9 mouse cellular contexts compared by ENCODE assay signal in genomic region chr17:43629026-43629495, GRCm38 (mm10). TPM values are rescaled to one million over a fixed set of nuclear protein-coding genes. Genes with fewer than 3 reads are reported as not detected.
A peak's percentile ranks its signal among the peaks of the same experiment; 100 is the strongest.
DNase-seq lines count a peak whose midpoint lies in the region; ATAC-seq lines count a peak whose summit lies in the region.
"Had no signal": no experiment of that assay in that cellular context is flagged by ENCODE, and none has a peak within 500 bp of the region (broad histone marks: within the 10 kb centered on the region; RNA-seq: fewer than 3 reads in every experiment).

No protein-coding gene starts in this region.

- H3K4me2 ChIP-seq in heart, embryonic 16.5 days (ENCODE audit: low read depth, low read length), result peak overlapping the region; percentile 71
- peak overlapping the region; percentile 79 for H3K4me2 ChIP-seq in embryonic facial prominence, embryonic 14.5 days (ENCODE audit: low read depth, low read length)
- peak overlapping the region; percentile 62 for H3K4me2 ChIP-seq in intestine, embryonic 14.5 days (ENCODE audit: low read length)
- H3K4me2 ChIP-seq in midbrain, embryonic 16.5 days (ENCODE audit: low read length), result peak overlapping the region; percentile 87

- H3K9ac ChIP-seq in heart, embryonic 16.5 days (ENCODE audit: low read length), result no peak overlapping the region
- peak overlapping the region; percentile 52; the same call in 1 of the 2 replicates for H3K9ac ChIP-seq in embryonic facial prominence, embryonic 14.5 days (ENCODE audit: low read depth, low read length)
- no peak overlapping the region for H3K9ac ChIP-seq in intestine, embryonic 14.5 days (ENCODE audit: low read length)
- peak overlapping the region; percentile 72 for H3K9ac ChIP-seq in midbrain, embryonic 16.5 days (ENCODE audit: low read depth, low read length)

- H3K27ac ChIP-seq in heart, embryonic 16.5 days (ENCODE audit: low read length), result no peak overlapping the region
- no peak overlapping the region for H3K27ac ChIP-seq in embryonic facial prominence, embryonic 14.5 days (replicated peaks; ENCODE audit: low read depth, low read length)
- no peak overlapping the region for H3K27ac ChIP-seq in intestine, embryonic 14.5 days (ENCODE audit: low read depth)
- H3K27ac ChIP-seq in midbrain, embryonic 16.5 days (ENCODE audit: low read length), result no peak overlapping the region

- H3K4me3 ChIP-seq in heart, embryonic 16.5 days (ENCODE audit: low read length), result peak overlapping the region; percentile 49
- peak overlapping the region; percentile 46 for H3K4me3 ChIP-seq in embryonic facial prominence, embryonic 14.5 days (ENCODE audit: low read depth, low read length)
- H3K4me3 ChIP-seq in intestine, embryonic 14.5 days (ENCODE audit: low read depth, low read length), result peak overlapping the region; percentile 36
- peak overlapping the region; percentile 52 for H3K4me3 ChIP-seq in midbrain, embryonic 16.5 days (ENCODE audit: low read depth, low read length)
- H3K4me3 ChIP-seq: erythroblast, embryonic 14.5 days had no signal

- H3K27me3 ChIP-seq in heart, embryonic 16.5 days (ENCODE audit: control insufficient read depth, insufficient read depth, low read length), result peaks cover 36% of the 10 kb centered on the region
- peaks cover 38% of the 10 kb centered on the region for H3K27me3 ChIP-seq in embryonic facial prominence, embryonic 14.5 days (replicated peaks; ENCODE audit: control insufficient read depth, insufficient read depth, low read length)
- peaks cover 38% of the 10 kb centered on the region for H3K27me3 ChIP-seq in intestine, embryonic 14.5 days (replicated peaks; ENCODE audit: control insufficient read depth, insufficient read depth, low read length)
- peaks cover 26% of the 10 kb centered on the region for H3K27me3 ChIP-seq in midbrain, embryonic 16.5 days (ENCODE audit: control insufficient read depth, insufficient read depth, low read depth, low read length)

- WGBS in heart, embryonic 16.5 days, result 24% methylated on average over 24 of the region's 24 CpGs
- 18% methylated on average over 24 of the region's 24 CpGs for WGBS in embryonic facial prominence, embryonic 14.5 days
- WGBS in intestine, embryonic 14.5 days, result 23% methylated on average over 24 of the region's 24 CpGs
- 22% methylated on average over 24 of the region's 24 CpGs for WGBS in midbrain, embryonic 16.5 days

- peaks cover 10% of the 10 kb centered on the region for H3K4me1 ChIP-seq in heart, embryonic 16.5 days (ENCODE audit: control insufficient read depth, insufficient read depth, low read length)
- H3K4me1 ChIP-seq in embryonic facial prominence, embryonic 14.5 days (ENCODE audit: control insufficient read depth, insufficient read depth, low read length), result peaks cover 6% of the 10 kb centered on the region; the same call in 1 of the 2 replicates
- peaks cover 7% of the 10 kb centered on the region; the same call in 1 of the 2 replicates for H3K4me1 ChIP-seq in intestine, embryonic 14.5 days (replicated peaks; ENCODE audit: control insufficient read depth, insufficient read depth, low read length)
- H3K4me1 ChIP-seq in midbrain, embryonic 16.5 days (ENCODE audit: control insufficient read depth, insufficient read depth, low read length), result peaks cover 6% of the 10 kb centered on the region

- H3K36me3 ChIP-seq in heart, embryonic 16.5 days (ENCODE audit: control insufficient read depth, insufficient read depth), result no peaks in the 10 kb centered on the region
- no peaks in the 10 kb centered on the region for H3K36me3 ChIP-seq in embryonic facial prominence, embryonic 14.5 days (ENCODE audit: control insufficient read depth, insufficient read depth, low read length)
- no peaks in the 10 kb centered on the region for H3K36me3 ChIP-seq in intestine, embryonic 14.5 days (ENCODE audit: control insufficient read depth, insufficient read depth, low read length)
- no peaks in the 10 kb centered on the region for H3K36me3 ChIP-seq in midbrain, embryonic 16.5 days (ENCODE audit: control insufficient read depth, insufficient read depth, low read length)

- intact Hi-C loops in heart, postnatal 36 days (cut with DNase I), result no loop called here

- ATAC-seq in heart, embryonic 16.5 days (replicated peaks; ENCODE audit: extremely low read depth, insufficient read depth, low FRiP score), result no peak
- no peak for ATAC-seq in embryonic facial prominence, embryonic 14.5 days (ENCODE audit: low read depth)
- no peak for ATAC-seq in intestine, embryonic 14.5 days (replicated peaks; ENCODE audit: low FRiP score, low TSS enrichment, low read depth)
- peak; percentile 22 for ATAC-seq in midbrain, embryonic 16.5 days

- no peak for DNase-seq in heart, postnatal 36 days
- no peak for DNase-seq in embryonic facial prominence, embryonic 14.5 days (ENCODE audit: low spot score)
- peak; percentile 58 for DNase-seq in intestine, embryonic 14.5 days (ENCODE audit: low spot score)
- DNase-seq in embryo, embryonic 11 days, result no peak
- DNase-seq in right cerebral cortex, adult 18-20 months, result no peak
- DNase-seq in adrenal gland, postnatal 25 days, result no peak

- H3K9me3 ChIP-seq in heart, embryonic 16.5 days (replicated peaks; ENCODE audit: control insufficient read depth, low read length), result 0 out of 2 replicates have a peak, but pooled peaks cover 3% of the 10 kb centered on the region
- peaks cover 17% of the 10 kb centered on the region; the same call in 1 of the 2 replicates for H3K9me3 ChIP-seq in embryonic facial prominence, embryonic 14.5 days (ENCODE audit: control insufficient read depth, low read length)
- H3K9me3 ChIP-seq in intestine, embryonic 14.5 days (ENCODE audit: control insufficient read depth, low read length), result 0 out of 2 replicates have a peak, but pooled peaks cover 3% of the 10 kb centered on the region
- peaks cover 6% of the 10 kb centered on the region for H3K9me3 ChIP-seq in midbrain, embryonic 16.5 days (replicated peaks; ENCODE audit: control insufficient read depth, low read length, poor library complexity, severe bottlenecking)

RNA-seq across cellular contexts. Expression of gene Tdrd6, which starts 1.0 kb away (rescaled TPM):
- 0.03 TPM in 1 of 2 replicates, not detected in the other for polyA plus RNA-seq in heart, embryonic 16.5 days (2015; fragmentation: Nextera tagmentation; extraction: Ambion mirVana)
- not detected for total RNA-seq in heart, postnatal 36 days (2021)
- polyA plus RNA-seq in embryonic facial prominence, embryonic 14.5 days (2014; fragmentation: Nextera tagmentation; extraction: Ambion mirVana), result 0.04 TPM in 1 of 2 replicates, not detected in the other
- polyA plus RNA-seq in intestine, embryonic 14.5 days (2014; fragmentation: Nextera tagmentation; extraction: Ambion mirVana), result 0.15 and 0.17 TPM in 2 replicates
- 0.52 and 1.5 TPM in 2 replicates for polyA plus RNA-seq in midbrain, embryonic 16.5 days (2015; fragmentation: Nextera tagmentation; extraction: Ambion mirVana)
- total RNA-seq in adrenal gland, postnatal 25 days (2021), result not detected in 2 replicates
- polyA plus RNA-seq: erythroblast, embryonic 14.5 days had no signal

RNA-seq across cellular contexts. Expression of gene Slc25a27, which starts 38.0 kb away (rescaled TPM):
- polyA plus RNA-seq in heart, embryonic 16.5 days (2015; fragmentation: Nextera tagmentation; extraction: Ambion mirVana), result 18.7 and 20.7 TPM in 2 replicates
- 1 to 10 TPM; 3.0 to 3.4 TPM for total RNA-seq in heart, postnatal 36 days (2021)
- polyA plus RNA-seq in embryonic facial prominence, embryonic 14.5 days (2014; fragmentation: Nextera tagmentation; extraction: Ambion mirVana), result 14.8 and 18.1 TPM in 2 replicates
- polyA plus RNA-seq in intestine, embryonic 14.5 days (2014; fragmentation: Nextera tagmentation; extraction: Ambion mirVana), result 14.0 and 19.8 TPM in 2 replicates
- polyA plus RNA-seq in midbrain, embryonic 16.5 days (2015; fragmentation: Nextera tagmentation; extraction: Ambion mirVana), result 123 and 129 TPM in 2 replicates
- total RNA-seq in adrenal gland, postnatal 25 days (2021), result 6.3 and 6.6 TPM in 2 replicates
- polyA plus RNA-seq: erythroblast, embryonic 14.5 days had no signal

RNA-seq across cellular contexts. Expression of gene Cyp39a1, which starts 38.2 kb away (rescaled TPM):
- 60.6 and 63.7 TPM in 2 replicates for polyA plus RNA-seq in heart, embryonic 16.5 days (2015; fragmentation: Nextera tagmentation; extraction: Ambion mirVana)
- total RNA-seq in heart, postnatal 36 days (2021), result 1 to 10 TPM; 6.7 TPM
- 19.6 and 23.3 TPM in 2 replicates for polyA plus RNA-seq in embryonic facial prominence, embryonic 14.5 days (2014; fragmentation: Nextera tagmentation; extraction: Ambion mirVana)
- polyA plus RNA-seq in intestine, embryonic 14.5 days (2014; fragmentation: Nextera tagmentation; extraction: Ambion mirVana), result 17.0 TPM in 2 replicates
- polyA plus RNA-seq in midbrain, embryonic 16.5 days (2015; fragmentation: Nextera tagmentation; extraction: Ambion mirVana), result 7.6 and 8.6 TPM in 2 replicates
- 4.2 and 5.1 TPM in 2 replicates for total RNA-seq in adrenal gland, postnatal 25 days (2021)
- polyA plus RNA-seq: erythroblast, embryonic 14.5 days had no signal

Comparison
In these comparisons a context has a peak if more than half of its experiments do, and no peak if none do; other contexts are left out.
1. H3K9ac ChIP-seq: peak in embryonic facial prominence, embryonic 14.5 days (single experiment) and midbrain, embryonic 16.5 days (single experiment); none in heart, embryonic 16.5 days (single experiment) and intestine, embryonic 14.5 days (single experiment).
2. Peak in every context shown above with its lines, with median percentiles within 50 percentile points of each other: H3K4me2 ChIP-seq and H3K4me3 ChIP-seq.